Mouse (Mus musculus) common myeloid progenitor, adult 5-6 weeks (primary cell): Measurements from ENCODE around the gene Lypd6. TPM values are rescaled to one million over a fixed set of nuclear protein-coding genes. Genes with fewer than 3 reads are reported as not detected.
A peak's percentile ranks its signal among the peaks of the same experiment; 100 is the strongest.

Source experiments
- ATAC-seq: replicated peaks from 2 replicates; pipeline ENCODE4 v1.8.0; 2016; ENCODE audit warnings: low read depth, mild to moderate bottlenecking, moderate TSS enrichment, inconsistent platforms; ENCODE audit not compliant: poor library complexity, severe bottlenecking
- total RNA-seq: library from RNA; stranded (forward); fragments of 200-1000, 187-1606 nt; gene quantifications from 2 replicates; pipeline ENCODE4 v1.2.3, GENCODE M21; 2017

The Lypd6 gene
- 0.53 TPM in 1 of 2 replicates, not detected in the other for total RNA-seq

GRCm38 (mm10) chr2:50066246-50066967 is at the start of gene Lypd6:
TSS of gene Lypd6 (plus strand) at chr2:50066429.
- ATAC-seq, result peak; percentile 89

GRCm38 (mm10) chr2:50019477-50019876 is 46.8 kb upstream of the Lypd6 start:
- no peak for ATAC-seq

- ATAC-seq, result no peak
Observed at GRCm38 (mm10) chr2:50025549-50025948, 40.7 kb upstream of the Lypd6 start.

GRCm38 (mm10) chr2:50028930-50029329 is 37.3 kb upstream of the Lypd6 start:
- ATAC-seq, result peak; percentile 89

GRCm38 (mm10) chr2:50044170-50044870 is 21.9 kb upstream of the Lypd6 start:
- ATAC-seq, result no peak

GRCm38 (mm10) chr2:50044871-50045470 is 21.3 kb upstream of the Lypd6 start:
- ATAC-seq, result no peak

- ATAC-seq, result no peak
Observed at GRCm38 (mm10) chr2:50045841-50046240, 20.4 kb upstream of the Lypd6 start.

- no peak for ATAC-seq
Observed at GRCm38 (mm10) chr2:50048442-50048841, 17.8 kb upstream of the Lypd6 start.

GRCm38 (mm10) chr2:50053893-50054292 is 12.3 kb upstream of the Lypd6 start:
- ATAC-seq, result 0 out of 2 replicates have a peak, but pooled peaks have one; percentile 45

GRCm38 (mm10) chr2:50065902-50066245 is 355 bp upstream of the Lypd6 start:
- ATAC-seq, result peak; percentile 49; the same call in 1 of the 2 replicates

- no peak for ATAC-seq
Observed at GRCm38 (mm10) chr2:50066968-50067315, 713 bp downstream of the Lypd6 start.

GRCm38 (mm10) chr2:50069571-50070295 is 3.5 kb downstream of the Lypd6 start:
- no peak for ATAC-seq

- ATAC-seq, result no peak
Observed at GRCm38 (mm10) chr2:50072158-50072557, 5.9 kb downstream of the Lypd6 start.

GRCm38 (mm10) chr2:50084746-50085145 is 18.5 kb downstream of the Lypd6 start:
- no peak for ATAC-seq

- no peak for ATAC-seq
Observed at GRCm38 (mm10) chr2:50087761-50088160, 21.5 kb downstream of the Lypd6 start.

GRCm38 (mm10) chr2:50096336-50096735 is 30.1 kb downstream of the Lypd6 start:
- no peak for ATAC-seq

- peak; percentile 95 for ATAC-seq
Observed at GRCm38 (mm10) chr2:50100364-50101151, 34.3 kb downstream of the Lypd6 start.

- no peak for ATAC-seq
Observed at GRCm38 (mm10) chr2:50101152-50101450, 34.9 kb downstream of the Lypd6 start.

- ATAC-seq, result no peak
Observed at GRCm38 (mm10) chr2:50103850-50104503, 37.7 kb downstream of the Lypd6 start.

GRCm38 (mm10) chr2:50105590-50105989 is 39.4 kb downstream of the Lypd6 start:
- ATAC-seq, result no peak
